Mouse (Mus musculus) CD4-positive, CD25-positive, alpha-beta regulatory T cell, adult 4 months (primary cell): ENCODE measurements around the gene Gm20830. TPM values are rescaled to one million over a fixed set of nuclear protein-coding genes. Genes with fewer than 3 reads are reported as not detected.
"Not testable (repeated sequence)": the region's sequence is repeated elsewhere in the genome, so short reads cannot be mapped to it uniquely, and the experiment has no call there.

Experiments
- ATAC-seq: one replicate; pipeline ENCODE4 v1.8.0; 2017
- polyA plus RNA-seq, 2 experiments: library from polyadenylated mRNA; unstranded; fragments of 100-300 nt; shearing (Covaris generic); gene quantifications; one replicate each; pipeline ENCODE4 v1.2.1; 2017

Gene Gm20830
- polyA plus RNA-seq: not detected

DNA sequence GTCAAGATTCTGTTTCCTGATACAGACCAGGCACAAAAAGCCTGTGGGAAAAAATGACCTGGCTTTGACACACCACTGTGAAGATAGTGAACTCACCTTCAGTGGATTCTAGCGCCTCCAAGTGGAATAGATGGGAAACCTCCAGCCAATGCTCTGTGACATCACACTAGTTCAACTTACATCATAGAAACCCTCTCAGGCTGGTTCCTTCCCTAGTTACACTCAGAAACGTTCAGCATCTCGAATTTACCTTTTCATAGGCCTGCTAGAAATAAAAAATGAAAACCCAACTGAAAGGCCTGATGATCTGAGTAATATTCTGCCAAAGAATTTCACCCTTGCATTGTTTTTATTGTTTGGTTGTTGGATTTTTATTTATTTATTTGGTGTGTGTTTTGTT lies at the start of gene Gm20830:
Gene Gm20830 (minus strand): TSS at position 101 of the 400 bp plus-strand sequence.
- not testable (repeated sequence) for ATAC-seq

Other genes with a start within 250 kb of the Gm20830 start
- not detected for gene Gm21719, start 235.4 kb downstream of the Gm20830 start, polyA plus RNA-seq